Mouse (Mus musculus) spleen, adult 2 months (tissue): Measurements from ENCODE around the gene Sesn3.

Experiments
- CTCF ChIP-seq: fragments of 200-500 bp; IDR thresholded peaks from 2 replicates; pipeline ENCODE4 v1.5.1; 2011; ENCODE audit warnings: mild to moderate bottlenecking, inconsistent platforms; ENCODE audit not compliant: insufficient read depth, insufficient read length, insufficient replicate concordance; ENCODE audit errors: extremely low read depth
- POLR2A ChIP-seq: fragments of 200-500 bp; IDR thresholded peaks from 2 replicates; pipeline ENCODE4 v1.6.1; 2011; ENCODE audit warnings: low read depth, low read length, inconsistent platforms

DNA sequence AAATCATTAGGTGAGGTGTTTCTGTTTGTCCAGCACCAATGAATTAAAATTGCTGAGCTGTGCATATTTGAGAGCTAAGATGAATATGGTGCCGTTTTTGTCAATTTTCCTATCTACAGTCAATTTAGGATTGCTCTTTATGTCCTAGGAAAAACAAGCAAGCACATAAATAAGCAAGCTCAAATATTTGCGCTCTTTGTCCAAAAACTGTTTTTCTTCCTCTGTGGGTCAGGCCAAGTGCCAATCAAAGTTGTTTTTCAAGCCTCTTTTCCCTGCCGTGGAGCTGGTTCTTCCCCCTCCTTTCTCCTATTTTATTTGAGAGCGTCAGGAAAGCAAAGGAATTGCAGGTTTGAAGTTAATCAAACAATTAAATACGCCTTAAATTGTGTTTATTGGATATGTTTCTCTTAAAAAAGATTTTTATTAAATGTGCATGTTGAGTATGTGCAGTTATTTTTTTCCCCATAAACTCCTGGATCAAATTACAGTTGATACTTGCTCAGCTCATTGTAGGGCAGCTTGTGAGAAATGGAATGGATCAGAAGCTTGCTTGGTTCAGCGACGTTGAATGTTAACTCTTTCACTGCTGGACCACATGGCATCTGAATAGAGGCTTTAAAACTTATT lies 2.6 kb downstream of the Sesn3 start:
- TF ChIP-seq CTCF = no peak
- TF ChIP-seq POLR2A = no peak
